Comparison of ENCODE assay signal across 8 mouse cellular contexts in genomic region chrX:142390909-142391265, GRCm38 (mm10). TPM values are rescaled to one million over a fixed set of nuclear protein-coding genes. Genes with fewer than 3 reads are reported as not detected.
A peak's percentile ranks its signal among the peaks of the same experiment; 100 is the strongest.
DNase-seq lines count a peak whose midpoint lies in the region; ATAC-seq and TF ChIP-seq lines count a peak whose summit lies in the region.

No protein-coding gene starts in this region.

- H3K36me3 ChIP-seq in heart, adult 2 months (ENCODE audit: control insufficient read depth, insufficient read depth, low read length), result no peaks in the 10 kb centered on the region
- H3K36me3 ChIP-seq in forebrain, embryonic 14.5 days (ENCODE audit: control insufficient read depth, insufficient read depth, low read length), result no peaks in the 10 kb centered on the region
- no peaks in the 10 kb centered on the region for H3K36me3 ChIP-seq in liver, postnatal 0 days (replicated peaks; ENCODE audit: insufficient read depth, low read length)

- peak overlapping the region; percentile 96 for H3K27ac ChIP-seq in heart, adult 2 months
- H3K27ac ChIP-seq in forebrain, embryonic 14.5 days (ENCODE audit: low read depth, low read length), result peak overlapping the region; percentile 75
- peak overlapping the region; percentile 90 for H3K27ac ChIP-seq in liver, postnatal 0 days (ENCODE audit: low read depth)

- peak overlapping the region; percentile 69 for H3K9ac ChIP-seq in heart, adult 2 months (ENCODE audit: low read depth, low read length)
- peak overlapping the region; percentile 59 for H3K9ac ChIP-seq in forebrain, embryonic 14.5 days (ENCODE audit: low read length)
- peak overlapping the region; percentile 67 for H3K9ac ChIP-seq in liver, postnatal 0 days (replicated peaks)

- no peaks in the 10 kb centered on the region for H3K9me3 ChIP-seq in forebrain, embryonic 14.5 days (replicated peaks; ENCODE audit: control insufficient read depth, low read length)
- no peaks in the 10 kb centered on the region for H3K9me3 ChIP-seq in liver, postnatal 0 days (ENCODE audit: low read length)

- no peak for TF ChIP-seq POLR2A in heart, adult 2 months (IDR thresholded peaks at IDR 0.05; ENCODE audit: insufficient read depth, low read depth, low read length)

- no peak for DNase-seq in heart, adult 2 months
- no peak for DNase-seq in heart, postnatal 25 days (ENCODE audit: low spot score)
- DNase-seq in CD4-positive, CD25-positive, alpha-beta regulatory T cell, adult 2 months (ENCODE audit: low read depth, low spot score), result peak; percentile 37
- DNase-seq in forebrain, embryonic 14.5 days (ENCODE audit: low spot score), result no peak
- no peak for DNase-seq in liver, postnatal 0 days
- DNase-seq in cerebellum, adult 9-11 months, result no peak
- no peak for DNase-seq in frontal cortex, postnatal 14 days (ENCODE audit: low spot score in 2 of 2)
- DNase-seq in right cerebral cortex, postnatal 10 days (ENCODE audit: low spot score in 2 of 2), result no peak

- no peaks in the 10 kb centered on the region; the same call in 1 of the 2 replicates for H3K79me2 ChIP-seq in heart, adult 2 months (replicated peaks; ENCODE audit: control insufficient read depth, insufficient read depth, low read length)

- no peak for TF ChIP-seq CTCF in heart, adult 2 months (IDR thresholded peaks at IDR 0.05)
- TF ChIP-seq CTCF in liver, postnatal 0 days (IDR thresholded peaks at IDR 0.05; ENCODE audit: low read depth), result no peak

- no peaks in the 10 kb centered on the region for H3K27me3 ChIP-seq in heart, adult 2 months (ENCODE audit: control insufficient read depth, insufficient read depth, low read length)
- no peaks in the 10 kb centered on the region for H3K27me3 ChIP-seq in forebrain, embryonic 14.5 days (replicated peaks; ENCODE audit: control insufficient read depth, insufficient read depth, low read length)
- H3K27me3 ChIP-seq in liver, postnatal 0 days (ENCODE audit: insufficient read depth, low read length), result no peaks in the 10 kb centered on the region

- H3K4me1 ChIP-seq in heart, adult 2 months (ENCODE audit: control insufficient read depth, insufficient read depth, low read length), result no peaks in the 10 kb centered on the region
- no peaks in the 10 kb centered on the region for H3K4me1 ChIP-seq in forebrain, embryonic 14.5 days (ENCODE audit: control insufficient read depth, insufficient read depth, low read length)
- peaks cover 3% of the 10 kb centered on the region; the same call in 1 of the 2 replicates for H3K4me1 ChIP-seq in liver, postnatal 0 days (ENCODE audit: insufficient read depth)

- no peak for ATAC-seq in forebrain, embryonic 14.5 days
- no peak for ATAC-seq in liver, postnatal 0 days

- H3K4me3 ChIP-seq in heart, adult 2 months, result peak overlapping the region; percentile 80
- H3K4me3 ChIP-seq in forebrain, embryonic 14.5 days (ENCODE audit: low read depth, low read length), result peak overlapping the region; percentile 48
- peak overlapping the region; percentile 80 for H3K4me3 ChIP-seq in liver, postnatal 0 days (ENCODE audit: low read depth, low read length)

- 25% methylated on average over 7 of the region's 7 CpGs for WGBS in heart, adult 2 months
- 49% methylated on average over 7 of the region's 7 CpGs for WGBS in forebrain, embryonic 14.5 days
- 33% methylated on average over 7 of the region's 7 CpGs for WGBS in liver, postnatal 0 days (ENCODE audit: insufficient replicate concordance)

- TF ChIP-seq EP300 in heart, adult 2 months (IDR thresholded peaks at IDR 0.05; ENCODE audit: insufficient read depth, low read depth, low read length), result no peak
- no peak for TF ChIP-seq EP300 in liver, postnatal 0 days (IDR thresholded peaks at IDR 0.05; ENCODE audit: low read depth)

- peak overlapping the region; percentile 55 for H3K4me2 ChIP-seq in forebrain, embryonic 14.5 days (ENCODE audit: low read length)
- peak overlapping the region; percentile 75 for H3K4me2 ChIP-seq in liver, postnatal 0 days (ENCODE audit: low read depth, low read length)

- intact Hi-C loops in heart, adult 2 months (cut with DNase I), result loop anchor here (5.0 kb wide), 2 partner anchors 146 to 291 kb away; partner anchors contain the start of gene Tmem164
- intact Hi-C loops in heart, postnatal 25 days (cut with DNase I), result no loop called here

RNA-seq across cellular contexts. Expression of gene Acsl4, which starts 0.6 kb away (rescaled TPM):
- total RNA-seq in heart, adult 2 months (2021), result 10 to 100 TPM in 1 of 2 experiments, 1 to 10 TPM in 1; 9.3 to 11.0 TPM
- 2.2 and 4.5 TPM in 2 replicates for polyA plus RNA-seq in heart, adult 2 months (2012; rRNA removed)
- 10 to 100 TPM in 1 of 2 experiments, 1 to 10 TPM in 1; 9.1 to 11.5 TPM for total RNA-seq in heart, postnatal 25 days (2021)
- polyA plus RNA-seq in forebrain, embryonic 14.5 days (2014; fragmentation: Nextera tagmentation; extraction: Ambion mirVana), result 12.2 and 15.6 TPM in 2 replicates
- polyA plus RNA-seq in liver, postnatal 0 days (2015; fragmentation: Nextera tagmentation; extraction: Ambion mirVana), result 14.7 and 16.7 TPM in 2 replicates
